Mouse (Mus musculus) right cerebral cortex, postnatal 10 days (tissue): ENCODE data around the gene Hint2.

ENCODE experiments used
- DNase-seq, 2 experiments: peaks; one replicate each; pipeline ENCODE4 v3.0.0; 2021; ENCODE audit warnings: low spot score in 2 of 2

Gene Hint2

GRCm38 (mm10) chr4:43655656-43656338, 469 bp downstream of the Hint2 start:
- no peak for DNase-seq

DNA sequence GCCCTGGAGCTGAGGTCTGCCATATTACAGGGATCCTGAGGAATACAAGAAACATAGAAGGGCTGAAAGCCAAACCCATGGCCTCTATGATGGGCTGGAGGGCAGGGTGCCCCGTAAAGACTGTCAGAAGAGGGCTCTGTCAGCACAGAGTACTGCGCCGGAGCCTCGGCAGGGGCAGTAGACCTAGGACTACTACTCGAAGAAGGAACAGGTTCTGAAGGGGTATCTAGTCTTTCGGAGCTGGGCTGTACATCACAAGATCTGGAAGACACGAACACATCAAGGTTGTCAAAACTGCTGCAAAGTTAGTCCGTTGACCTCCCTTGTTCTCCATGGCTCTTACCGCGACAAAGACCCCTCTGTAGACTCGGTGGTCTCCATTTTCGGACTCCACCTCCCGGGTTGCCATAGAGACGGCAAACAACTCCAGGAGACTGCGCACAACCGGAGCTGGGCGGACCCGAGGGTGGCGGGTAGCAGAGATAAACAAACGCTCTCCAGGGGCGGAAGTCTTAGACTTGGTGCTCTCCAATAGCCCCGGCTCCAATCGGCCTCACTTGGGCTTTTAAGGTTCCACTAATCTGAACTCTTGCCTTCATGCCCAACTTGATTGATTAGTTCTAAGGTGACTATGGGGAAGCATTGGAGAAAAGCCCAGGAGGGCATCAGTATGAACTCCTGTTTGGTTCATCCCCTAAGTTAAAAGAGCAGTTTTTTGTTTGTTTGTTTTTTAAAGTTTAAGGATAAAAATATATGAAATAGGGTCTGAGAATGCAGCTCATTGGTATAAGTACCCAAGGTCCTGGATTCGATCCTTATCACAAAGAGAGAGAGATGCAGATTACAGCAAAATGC, 2.9 kb downstream of the Hint2 start, which contains the start of gene Spag8:
Gene Spag8 (minus strand): TSS at position 434 of the 855 bp plus-strand sequence.
- peak; percentile 81 to 84 for DNase-seq

DNA sequence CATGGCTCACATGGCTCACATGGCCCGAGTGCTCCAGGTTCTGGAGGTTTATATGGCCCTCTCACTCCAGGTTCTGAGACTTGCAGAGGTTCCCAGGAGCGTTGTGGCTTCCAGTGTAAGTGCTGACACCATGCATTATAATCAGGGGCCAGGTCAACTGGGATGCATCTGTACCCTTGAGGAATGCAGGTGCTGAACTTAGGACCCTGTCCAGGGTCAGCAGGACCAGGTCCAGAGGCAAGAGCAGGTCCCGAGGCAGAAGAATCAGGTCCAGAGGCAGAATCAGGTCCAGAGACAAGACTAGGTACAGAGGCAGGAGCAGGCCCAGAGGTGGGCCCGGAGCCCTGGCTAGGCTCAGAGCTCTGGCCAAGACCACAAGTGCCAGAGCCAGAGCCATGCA, 3.5 kb downstream of the Hint2 start:
- DNase-seq = peak in 1 of 2 experiments; percentile 36

GRCm38 (mm10) chr4:43649783-43650182, 6.5 kb downstream of the Hint2 start:
- DNase-seq = no peak

DNA sequence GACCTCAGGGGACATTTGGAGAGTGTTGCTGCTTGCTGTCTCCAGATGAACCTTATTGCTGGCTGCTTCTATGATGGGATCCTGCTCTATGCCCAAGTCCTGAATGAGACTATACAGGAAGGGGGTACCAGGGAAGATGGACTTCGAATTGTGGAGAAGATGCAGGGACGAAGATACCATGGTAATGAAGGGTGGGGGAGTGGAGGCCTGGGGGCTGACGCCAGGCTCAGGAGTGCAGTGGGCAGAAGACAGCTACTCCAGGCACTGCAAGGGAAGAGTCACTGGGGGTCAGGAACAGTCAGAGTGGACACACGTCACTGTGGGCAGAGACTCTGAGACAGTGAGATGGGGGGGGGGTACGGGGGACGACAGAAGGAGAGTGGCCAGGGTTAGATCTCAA, 15.8 kb downstream of the Hint2 start:
- DNase-seq = peak; percentile 9 to 17

- DNase-seq = peak; percentile 13
These were observed 16.2 kb downstream of the Hint2 start for GRCm38 (mm10) chr4:43640076-43640475.

DNA sequence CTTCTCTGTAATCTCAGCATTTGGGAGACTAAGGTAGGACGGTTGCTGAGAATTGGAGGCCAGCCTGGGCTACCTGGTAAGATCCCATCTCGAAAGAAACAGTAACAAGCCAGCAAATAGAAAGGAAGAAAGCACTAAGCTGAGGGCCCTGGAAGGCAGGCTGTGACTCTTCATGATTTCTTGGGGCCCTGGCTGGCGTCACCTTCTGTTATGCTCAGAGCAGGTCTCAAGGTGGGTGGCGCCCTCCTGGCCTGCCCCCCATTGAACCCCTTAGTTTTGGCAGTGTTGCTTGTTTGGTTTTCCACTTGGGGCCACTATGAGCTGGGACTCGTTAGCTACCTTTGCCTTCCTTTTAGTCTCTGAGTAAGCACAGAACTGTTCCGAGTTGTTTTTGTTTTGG, 19.5 kb downstream of the Hint2 start:
- DNase-seq = peak; percentile 10 to 16

DNA sequence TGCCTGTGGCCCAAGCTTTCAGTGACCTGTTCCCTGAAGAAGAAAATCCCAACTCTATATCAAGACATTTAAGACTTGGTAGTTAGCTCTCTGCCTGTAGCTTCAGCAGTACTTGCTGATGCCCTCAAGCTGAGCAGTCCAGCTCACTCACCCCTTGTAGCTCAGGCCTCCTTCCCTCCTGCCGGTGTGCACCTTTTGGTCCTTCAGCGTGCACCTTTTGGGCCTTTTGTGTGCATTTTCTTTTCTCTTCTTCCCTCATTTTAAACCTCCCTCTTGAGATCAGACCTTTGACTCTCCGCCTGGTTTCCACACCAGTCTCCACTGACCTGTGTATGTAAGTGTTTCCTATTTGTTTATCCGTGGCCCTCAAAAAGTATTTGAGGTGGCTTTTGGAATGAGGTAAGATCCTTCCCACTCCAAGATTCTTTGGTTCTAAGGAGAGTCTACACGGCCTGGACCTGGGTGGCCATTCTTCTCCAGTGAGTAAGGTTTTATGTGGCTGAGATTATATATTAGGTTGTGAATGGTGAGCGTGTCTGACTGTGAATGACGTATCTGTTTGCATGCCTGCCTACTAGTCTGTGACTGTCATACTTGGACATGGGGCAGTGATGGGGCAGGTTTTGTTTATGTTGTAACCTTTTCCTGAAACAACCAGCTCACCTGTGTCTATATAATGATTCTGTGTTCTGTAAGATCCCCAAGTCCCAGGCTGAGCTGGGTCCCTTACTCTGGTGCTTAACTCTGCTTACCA, 21.5 kb downstream of the Hint2 start:
- peak; percentile 5 to 12 for DNase-seq

DNA sequence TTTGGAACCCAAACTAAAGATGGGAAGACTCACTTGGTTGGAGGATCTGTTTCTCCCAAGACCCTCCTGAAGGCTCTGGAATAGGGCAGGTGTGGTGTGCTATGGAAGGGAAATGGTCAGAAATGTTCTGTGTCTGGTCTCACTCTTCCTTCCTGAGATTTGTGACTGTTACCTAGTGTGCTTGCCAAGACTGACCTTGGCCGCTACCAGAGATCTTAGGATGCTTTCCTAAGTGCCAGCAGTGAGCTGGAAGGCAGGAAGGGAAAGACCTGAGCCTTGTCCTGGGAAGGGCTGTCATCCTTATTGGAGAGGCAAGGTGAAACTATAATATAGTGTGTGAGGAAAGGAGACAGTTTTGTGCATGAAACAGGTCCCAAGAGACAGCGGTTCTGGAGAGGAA, 22.5 kb downstream of the Hint2 start:
- peak in 1 of 2 experiments; percentile 9 for DNase-seq

DNA sequence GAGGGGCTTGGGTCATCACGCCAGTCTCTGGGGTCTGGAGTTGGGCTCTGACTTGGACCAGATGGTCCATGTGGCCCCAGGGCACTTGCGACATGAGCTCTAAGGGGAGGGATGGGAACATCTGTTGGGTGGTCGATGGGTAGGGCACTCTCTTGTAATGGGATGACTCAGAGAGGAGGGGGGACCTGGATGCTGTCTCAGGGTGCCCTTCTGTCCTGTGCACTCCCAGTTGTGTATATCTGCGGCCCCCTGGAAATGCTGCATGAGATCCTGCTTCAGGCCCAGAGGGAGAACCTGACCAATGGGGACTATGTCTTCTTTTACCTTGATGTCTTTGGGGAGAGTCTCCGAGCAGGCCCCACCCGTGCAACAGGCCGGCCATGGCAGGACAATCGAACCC, 23.0 kb downstream of the Hint2 start:
- peak; percentile 19 to 20 for DNase-seq

DNA sequence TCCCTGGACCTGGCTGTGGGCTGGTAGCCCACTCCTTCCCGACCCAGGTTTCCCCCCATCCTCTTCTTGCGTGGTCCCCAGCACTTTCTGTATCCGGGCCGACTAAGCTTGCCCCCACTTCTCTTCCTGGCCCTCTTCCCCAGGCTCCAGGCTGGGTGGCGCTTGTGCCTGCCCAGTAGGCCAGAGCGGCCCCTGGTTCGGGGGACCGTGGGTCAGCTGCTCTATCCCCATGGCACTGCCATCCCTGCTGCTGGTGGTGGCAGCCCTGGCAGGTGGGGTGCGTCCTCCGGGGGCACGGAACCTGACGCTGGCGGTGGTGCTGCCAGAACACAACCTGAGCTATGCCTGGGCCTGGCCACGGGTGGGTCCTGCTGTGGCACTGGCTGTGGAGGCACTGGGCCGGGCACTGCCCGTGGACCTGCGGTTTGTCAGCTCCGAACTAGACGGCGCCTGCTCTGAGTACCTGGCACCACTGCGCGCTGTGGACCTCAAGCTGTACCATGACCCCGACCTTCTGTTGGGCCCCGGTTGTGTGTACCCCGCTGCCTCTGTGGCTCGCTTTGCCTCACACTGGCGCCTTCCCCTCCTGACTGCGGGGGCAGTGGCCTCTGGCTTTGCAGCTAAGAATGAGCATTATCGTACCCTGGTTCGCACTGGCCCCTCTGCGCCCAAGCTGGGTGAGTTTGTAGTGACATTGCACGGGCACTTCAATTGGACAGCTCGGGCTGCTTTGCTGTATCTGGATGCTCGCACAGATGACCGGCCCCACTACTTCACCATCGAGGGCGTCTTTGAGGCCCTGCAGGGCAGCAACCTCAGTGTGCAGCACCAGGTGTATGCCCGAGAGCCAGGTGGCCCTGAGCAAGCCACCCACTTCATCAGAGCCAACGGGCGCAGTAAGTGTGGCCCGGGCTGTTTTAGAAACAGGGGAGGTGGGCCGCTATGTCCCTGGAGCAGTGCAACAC, 24.0 kb downstream of the Hint2 start:
- peak; percentile 34 to 43 for DNase-seq

- DNase-seq = peak; percentile 49 to 55
These were observed 25.0 kb downstream of the Hint2 start, which contains the start of gene Npr2 for GRCm38 (mm10) chr4:43631046-43631955. TSS of gene Npr2 (plus strand) at chr4:43631935.

- DNase-seq = peak in 1 of 2 experiments; percentile 19
These were observed 25.6 kb downstream of the Hint2 start for GRCm38 (mm10) chr4:43630671-43631045.

GRCm38 (mm10) chr4:43630030-43630581, 26.2 kb downstream of the Hint2 start:
- peak; percentile 92 for DNase-seq

GRCm38 (mm10) chr4:43629106-43629817, 27.0 kb downstream of the Hint2 start:
- DNase-seq = peak; percentile 44 to 57

DNA sequence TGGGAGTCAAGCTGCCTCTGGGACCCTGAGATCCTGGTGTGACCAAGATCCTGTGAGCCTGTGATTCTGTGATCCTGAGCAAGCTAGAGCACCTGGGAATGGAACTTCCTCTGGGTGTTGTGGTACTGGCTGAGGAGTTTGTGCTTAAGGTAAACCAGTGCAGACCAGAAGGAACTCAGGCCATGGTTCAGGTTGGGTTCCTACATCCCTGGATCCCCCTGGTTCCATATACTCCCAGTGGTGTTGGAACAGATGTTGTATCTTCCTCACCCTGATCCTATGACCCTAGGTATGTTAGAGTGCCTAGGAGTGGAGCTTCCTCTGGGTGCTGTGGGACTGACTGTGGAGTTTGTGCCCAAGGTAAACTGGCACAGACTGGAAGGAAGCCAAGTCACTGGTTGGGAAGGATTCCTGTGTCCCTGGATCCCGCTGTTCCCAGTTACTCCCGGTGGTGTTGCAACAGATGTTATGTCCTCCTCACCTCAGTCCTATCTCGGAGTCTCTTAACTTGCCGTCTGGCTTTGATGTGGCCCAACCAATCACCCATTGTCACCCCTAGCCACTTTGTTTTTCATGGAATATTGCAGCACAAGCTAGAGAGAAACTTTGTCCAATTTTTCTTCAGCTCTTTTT, 36.0 kb downstream of the Hint2 start:
- DNase-seq = peak in 1 of 2 experiments; percentile 18

DNA sequence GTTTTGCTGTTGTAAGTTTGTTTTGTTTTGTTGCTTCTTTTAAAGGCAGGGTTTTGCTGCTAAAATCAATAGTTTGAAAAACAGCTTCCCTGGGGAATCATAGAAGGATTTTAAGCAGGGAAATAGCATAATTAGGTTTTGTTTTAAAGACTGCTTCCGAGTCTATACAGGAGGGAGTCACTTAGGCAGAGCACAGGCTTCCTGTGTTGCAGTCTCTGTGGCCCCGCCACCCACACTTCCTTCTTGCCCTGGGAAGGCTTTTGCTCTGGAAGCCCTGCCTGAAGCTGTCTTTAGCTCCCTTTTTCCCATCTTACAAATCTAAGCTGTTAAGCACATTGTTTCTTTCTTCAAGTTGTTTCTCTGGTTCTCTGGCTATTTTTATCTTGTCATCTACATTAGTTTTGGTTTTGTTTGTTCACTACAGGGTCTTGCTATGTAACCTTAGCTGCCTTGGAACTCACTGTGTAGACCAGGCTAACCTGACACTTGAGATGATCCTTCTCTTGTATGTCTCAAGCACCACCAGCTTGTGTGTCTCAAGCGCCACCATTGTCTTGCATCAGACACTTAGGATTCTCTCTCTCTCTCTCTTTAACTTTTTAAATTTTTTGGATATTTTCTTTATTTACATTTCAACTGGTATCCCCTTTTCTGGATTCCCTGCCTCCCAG, 43.1 kb downstream of the Hint2 start:
- DNase-seq = peak in 1 of 2 experiments; percentile 15

GRCm38 (mm10) chr4:43612534-43612933, 43.7 kb downstream of the Hint2 start:
- peak in 1 of 2 experiments; percentile 8 for DNase-seq
